Mouse (Mus musculus) cortical plate, adult 2 months (tissue): ENCODE measurements around the gene S1pr2.

Experiments
- CTCF ChIP-seq: fragments of 200-500 bp; IDR thresholded peaks from 2 replicates; pipeline ENCODE4 v1.5.1; 2011; ENCODE audit warnings: mild to moderate bottlenecking, control low read depth, low read length; ENCODE audit not compliant: insufficient read depth; ENCODE audit errors: extremely low read depth
- POLR2A ChIP-seq: fragments of 200-500 bp; IDR thresholded peaks from 2 replicates; pipeline ENCODE4 v1.6.1; 2011; ENCODE audit warnings: mild to moderate bottlenecking, low read length, control low read depth; ENCODE audit not compliant: insufficient read depth; ENCODE audit errors: extremely low read depth

DNA sequence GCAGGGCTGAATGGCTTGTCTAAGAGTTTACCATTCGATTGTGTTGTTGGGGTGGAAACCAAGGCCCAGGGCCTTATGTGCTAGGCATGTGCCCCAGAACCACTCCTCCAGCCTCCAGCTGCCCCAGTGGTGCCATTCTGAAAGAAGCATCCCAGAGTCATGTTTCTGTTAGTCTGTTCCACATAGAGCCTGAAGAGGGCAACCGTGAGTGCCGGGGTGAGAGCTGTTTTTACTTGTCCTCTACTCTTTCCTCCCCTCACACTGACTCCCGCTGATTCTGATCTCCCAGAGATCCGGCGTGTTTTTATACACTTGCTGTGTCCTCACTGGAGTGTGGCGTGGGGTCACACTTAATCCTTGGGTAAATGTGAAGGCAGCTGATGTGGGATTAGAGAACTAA lies 31.4 kb upstream of the S1pr2 start:
- TF ChIP-seq CTCF = peak; percentile 25
- no peak for TF ChIP-seq POLR2A
